Mouse (Mus musculus) left cerebral cortex, postnatal 14 days (tissue): ENCODE results near the gene Trem1. TPM values are rescaled to one million over a fixed set of nuclear protein-coding genes. Genes with fewer than 3 reads are reported as not detected.

Source experiments
- DNase-seq, 2 experiments: peaks; one replicate each; pipeline ENCODE4 v3.0.0; 2021 to 2022; ENCODE audit warnings: low spot score in 2 of 2, mixed read lengths in 1 of 2
- intact Hi-C: fragments of 180-260 bp; cut with DNase I; formaldehyde crosslinking; loops from one replicate; pipeline ENCODE4 v1.15.1; 2025
- long read RNA-seq, 2 experiments: library from polyadenylated mRNA; stranded (forward); transcript quantifications; one replicate each; pipeline ENCODE4 v2.0.0; 2021
- total RNA-seq, 2 experiments: library from RNA; stranded (reverse); gene quantifications; 2 replicates each; pipeline ENCODE4 v1.2.3; 2021

The Trem1 gene
- total RNA-seq: not detected
- long read RNA-seq, experiment 1: 0 reads
- long read RNA-seq, experiment 2: 0 reads

- intact Hi-C loops: no loop called here
- DNase-seq: no peak
Measured at GRCm38 (mm10) chr17:48232518-48232917, at the start of gene Trem1. Gene Trem1, plus strand, starts transcription at chr17:48232768.

GRCm38 (mm10) chr17:48185252-48185651 is 47.3 kb upstream of the Trem1 start:
- DNase-seq: no peak
- intact Hi-C loops: no loop called here

- intact Hi-C loops: no loop called here
- DNase-seq: no peak
Measured at GRCm38 (mm10) chr17:48192366-48192765, 40.2 kb upstream of the Trem1 start.

- intact Hi-C loops: no loop called here
- no peak for DNase-seq
Measured at GRCm38 (mm10) chr17:48203086-48203485, 29.5 kb upstream of the Trem1 start.

GRCm38 (mm10) chr17:48212596-48212995 is 20.0 kb upstream of the Trem1 start:
- no peak for DNase-seq
- intact Hi-C loops: no loop called here

- intact Hi-C loops: no loop called here
- DNase-seq: no peak
Measured at GRCm38 (mm10) chr17:48213511-48213910, 19.1 kb upstream of the Trem1 start.

- intact Hi-C loops: no loop called here
- DNase-seq: no peak
Measured at GRCm38 (mm10) chr17:48215429-48215828, 17.1 kb upstream of the Trem1 start.

- intact Hi-C loops: no loop called here
- no peak for DNase-seq
Measured at GRCm38 (mm10) chr17:48230680-48231079, 1.9 kb upstream of the Trem1 start.

GRCm38 (mm10) chr17:48233789-48234188 is 1.2 kb downstream of the Trem1 start:
- intact Hi-C loops: no loop called here
- DNase-seq: no peak

GRCm38 (mm10) chr17:48234550-48234949 is 2.0 kb downstream of the Trem1 start:
- intact Hi-C loops: no loop called here
- DNase-seq: no peak

- no peak for DNase-seq
- intact Hi-C loops: no loop called here
Measured at GRCm38 (mm10) chr17:48235773-48236370, 3.3 kb downstream of the Trem1 start.

GRCm38 (mm10) chr17:48237621-48238020 is 5.1 kb downstream of the Trem1 start:
- DNase-seq: no peak
- intact Hi-C loops: no loop called here

GRCm38 (mm10) chr17:48247221-48247928 is 14.8 kb downstream of the Trem1 start, which contains the start of gene Trem3:
Gene Trem3, plus strand, starts transcription at chr17:48247777.
- intact Hi-C loops: no loop called here
- DNase-seq: no peak

- intact Hi-C loops: no loop called here
- peak in 1 of 2 experiments; percentile 17 for DNase-seq
Measured at GRCm38 (mm10) chr17:48249039-48249438, 16.5 kb downstream of the Trem1 start.

- no peak for DNase-seq
- intact Hi-C loops: no loop called here
Measured at GRCm38 (mm10) chr17:48249501-48249900, 16.9 kb downstream of the Trem1 start.

- intact Hi-C loops: no loop called here
- no peak for DNase-seq
Measured at GRCm38 (mm10) chr17:48250631-48251030, 18.1 kb downstream of the Trem1 start.

- intact Hi-C loops: no loop called here
- no peak for DNase-seq
Measured at GRCm38 (mm10) chr17:48256575-48256974, 24.0 kb downstream of the Trem1 start.

- no peak for DNase-seq
- intact Hi-C loops: no loop called here
Measured at GRCm38 (mm10) chr17:48261868-48262267, 29.3 kb downstream of the Trem1 start.

GRCm38 (mm10) chr17:48263741-48264362 is 31.3 kb downstream of the Trem1 start, which contains the start of gene Treml4:
Gene Treml4, plus strand, starts transcription at chr17:48264295.
- DNase-seq: no peak
- intact Hi-C loops: no loop called here

GRCm38 (mm10) chr17:48264662-48265061 is 32.1 kb downstream of the Trem1 start:
- DNase-seq: no peak
- intact Hi-C loops: no loop called here

- DNase-seq: no peak
- intact Hi-C loops: no loop called here
Measured at GRCm38 (mm10) chr17:48266138-48266537, 33.6 kb downstream of the Trem1 start.
